ENCODE assay signal across 20 mouse cellular contexts in the genomic region with DNA sequence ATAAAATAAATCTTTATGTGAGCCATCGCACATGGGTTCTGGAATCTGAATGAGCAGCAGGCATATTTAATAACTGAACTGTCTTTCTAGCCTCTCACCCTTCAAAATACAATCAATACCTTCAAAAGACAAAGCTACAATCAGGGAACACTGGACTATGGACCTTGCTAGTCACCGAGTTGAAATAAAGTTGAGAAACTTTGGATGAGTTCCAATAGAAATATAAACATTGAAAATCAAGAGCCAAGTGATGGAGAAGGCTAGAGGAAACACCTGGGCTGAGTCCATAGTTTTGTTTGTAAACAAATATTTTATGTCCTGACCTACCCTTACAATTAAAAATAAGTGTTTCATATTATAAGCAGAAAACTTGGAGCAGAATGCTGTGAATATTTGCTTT. TPM values are rescaled to one million over a fixed set of nuclear protein-coding genes. Genes with fewer than 3 reads are reported as not detected.
"Had no signal": no experiment of that assay in that cellular context is flagged by ENCODE, and none has a peak within 500 bp of the region (broad histone marks: within the 10 kb centered on the region; RNA-seq: fewer than 3 reads in every experiment).

No protein-coding gene starts in this region.

- H3K4me2 ChIP-seq: hindbrain, embryonic 15.5 days; limb, embryonic 12.5 days; limb, embryonic 15.5 days; midbrain, embryonic 11.5 days had no signal

- H3K4me1 ChIP-seq: hindbrain, embryonic 15.5 days; limb, embryonic 12.5 days; limb, embryonic 15.5 days had no signal

- H3K9ac ChIP-seq: hindbrain, embryonic 15.5 days; limb, embryonic 12.5 days; limb, embryonic 15.5 days had no signal

- H3K27ac ChIP-seq: hindbrain, embryonic 15.5 days; kidney, postnatal 0 days; left cerebral cortex, adult 2 months; limb, embryonic 12.5 days; limb, embryonic 15.5 days had no signal

- H3K4me3 ChIP-seq: hindbrain, embryonic 15.5 days; left cerebral cortex, adult 2 months; limb, embryonic 12.5 days; limb, embryonic 15.5 days had no signal

- H3K27me3 ChIP-seq: hindbrain, embryonic 15.5 days; limb, embryonic 12.5 days; limb, embryonic 15.5 days had no signal

- DNase-seq: kidney, adult 2 months; kidney, postnatal 25 days; layer of hippocampus, postnatal 36 days; left cerebral cortex, postnatal 4 days; lung, adult 18-20 months; lung, postnatal 36 days; midbrain, embryonic 14.5 days had no signal

- H3K9me3 ChIP-seq: hindbrain, embryonic 15.5 days; limb, embryonic 12.5 days; limb, embryonic 15.5 days had no signal

RNA-seq across cellular contexts. Expression of a gene that starts 37.4 kb away (rescaled TPM):
- total RNA-seq: layer of hippocampus, postnatal 36 days; megakaryocyte progenitor cell, adult 5-6 weeks; megakaryocyte-erythroid progenitor cell, adult 5-6 weeks; midbrain, postnatal 0 days had no signal
- polyA plus RNA-seq: kidney, adult 2 months; kidney, embryonic 14.5 days; kidney, postnatal 0 days; midbrain, embryonic 11.5 days; neural tube, embryonic 11.5 days; small intestine, adult 2 months; spleen, adult 2 months had no signal
